ENCODE assay signal across 8 mouse cellular contexts in the genomic region with DNA sequence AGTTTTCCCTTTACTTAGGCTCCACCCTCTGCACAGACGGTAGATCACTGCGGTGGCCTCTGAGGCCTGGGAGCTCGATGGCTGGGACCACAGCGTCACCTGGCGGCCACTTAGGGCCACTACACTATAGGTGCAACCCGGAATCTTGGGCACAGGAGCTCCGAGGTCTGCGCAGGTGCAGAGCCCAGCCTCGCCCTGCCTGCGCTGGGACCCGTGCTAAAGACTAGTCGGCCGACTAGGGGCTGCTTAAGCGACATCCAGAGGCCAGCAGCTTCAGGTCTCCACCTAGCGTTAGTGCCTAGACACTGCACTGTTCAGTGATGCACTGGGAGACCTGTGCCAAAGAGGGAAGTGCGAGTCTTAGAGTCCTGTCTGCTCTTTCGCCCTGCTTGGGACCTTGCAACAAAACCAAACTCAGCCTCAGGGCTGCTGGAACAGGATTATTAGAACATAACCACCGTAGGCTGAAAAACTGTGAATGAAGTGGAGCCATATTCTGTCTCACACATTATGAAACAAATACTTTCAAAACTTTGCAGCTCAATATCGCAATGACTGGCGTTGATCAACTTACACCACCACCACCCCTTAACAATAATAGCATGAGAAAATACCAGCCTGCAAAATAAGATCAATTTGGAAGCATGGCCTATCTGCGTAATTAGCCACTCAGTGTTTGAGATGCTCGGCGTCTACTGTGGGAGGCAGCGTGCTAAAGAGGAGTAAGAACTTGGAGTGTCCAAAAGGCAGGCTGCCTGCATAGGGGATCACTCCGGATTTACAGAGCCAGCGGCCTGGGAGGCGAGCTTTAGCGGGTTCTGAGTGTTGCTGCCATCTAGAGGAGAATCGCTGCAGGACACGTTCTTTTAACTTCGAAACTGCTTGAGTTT. TPM values are rescaled to one million over a fixed set of nuclear protein-coding genes. Genes with fewer than 3 reads are reported as not detected.
A peak's percentile ranks its signal among the peaks of the same experiment; 100 is the strongest.
DNase-seq lines count a peak whose midpoint lies in the region; ATAC-seq and TF ChIP-seq lines count a peak whose summit lies in the region.

No protein-coding gene starts in this region.

- H3K4me1 ChIP-seq in hindbrain, postnatal 0 days (ENCODE audit: insufficient read depth, low read length), result no peaks in the 10 kb centered on the region

- H3K4me3 ChIP-seq in gastrocnemius, adult 2 months, result peak overlapping the region; percentile 72
- H3K4me3 ChIP-seq in hindbrain, postnatal 0 days (ENCODE audit: low read length), result peak overlapping the region; percentile 18
- H3K4me3 ChIP-seq in left cerebral cortex, adult 2 months, result peak overlapping the region; percentile 39

- H3K27ac ChIP-seq in gastrocnemius, adult 2 months, result peak overlapping the region; percentile 43
- peak overlapping the region; percentile 48; the same call in 1 of the 2 replicates for H3K27ac ChIP-seq in hindbrain, postnatal 0 days
- no peak overlapping the region for H3K27ac ChIP-seq in left cerebral cortex, adult 2 months

- H3K9me3 ChIP-seq in hindbrain, postnatal 0 days (ENCODE audit: low read length), result no peaks in the 10 kb centered on the region

- intact Hi-C loops in gastrocnemius, adult 2 months (cut with DNase I), result loop anchor here (5.0 to 10.0 kb wide), 2 partner anchors 54 to 201 kb away; partner anchors contain the start of gene Ptpre
- intact Hi-C loops in left cerebral cortex, adult 2 months (cut with DNase I), result loop anchor here (5.0 to 10.0 kb wide), 4 partner anchors 54 to 331 kb away; partner anchors contain the start of gene Ptpre

- peak; percentile 63 for DNase-seq in ZHBTc4 (ENCODE audit: low read depth, low spot score)
- DNase-seq in gastrocnemius, adult 2 months, result peak; percentile 82
- DNase-seq in hindbrain, postnatal 0 days (ENCODE audit: low spot score), result peak; percentile 93
- peak; percentile 80 for DNase-seq in left cerebral cortex, adult 2 months (ENCODE audit: extremely low spot score in 1 of 2, low spot score in 2 of 2)
- DNase-seq in right cerebral cortex, adult 2 months (ENCODE audit: low spot score in 2 of 2), result peak; percentile 86 to 89
- peak; percentile 54 for DNase-seq in urinary bladder, postnatal 10 days (ENCODE audit: low spot score)

- no peaks in the 10 kb centered on the region for H3K36me3 ChIP-seq in hindbrain, postnatal 0 days (ENCODE audit: insufficient read depth, low read length)

- H3K27me3 ChIP-seq in hindbrain, postnatal 0 days (ENCODE audit: insufficient read depth, low read length), result no peaks in the 10 kb centered on the region

- peak; percentile 94 for ATAC-seq in common myeloid progenitor, adult 5-6 weeks (replicated peaks; ENCODE audit: low read depth, poor library complexity, severe bottlenecking)
- ATAC-seq in hindbrain, postnatal 0 days, result peak; percentile 96
- ATAC-seq in megakaryocyte, adult 5-6 weeks (ENCODE audit: poor library complexity, severe bottlenecking), result peak; percentile 85

- 13% methylated on average over 31 of the region's 31 CpGs for WGBS in hindbrain, postnatal 0 days

- peak overlapping the region; percentile 52 for H3K4me2 ChIP-seq in hindbrain, postnatal 0 days (ENCODE audit: low read depth, low read length)

- H3K9ac ChIP-seq in hindbrain, postnatal 0 days (replicated peaks; ENCODE audit: low read length), result no peak overlapping the region

- TF ChIP-seq CTCF in gastrocnemius, adult 2 months (IDR thresholded peaks at IDR 0.05), result peak; percentile 98
- peak; percentile 97 for TF ChIP-seq CTCF in hindbrain, postnatal 0 days (IDR thresholded peaks at IDR 0.05; ENCODE audit: low read depth)
- TF ChIP-seq CTCF in left cerebral cortex, adult 2 months (IDR thresholded peaks at IDR 0.05), result peak; percentile 97

RNA-seq across cellular contexts. Expression of gene Mki67, which starts 19.8 kb away (rescaled TPM):
- total RNA-seq in common myeloid progenitor, adult 5-6 weeks (2017), result 396 and 444 TPM in 2 replicates
- under 1 TPM in 1 of 2 experiments, not detected in 1; 0.08 TPM for total RNA-seq in gastrocnemius, adult 2 months (2021)
- total RNA-seq in hindbrain, postnatal 0 days (2014; rRNA removed), result 17.5 and 29.4 TPM in 2 replicates
- 10.6 and 10.8 TPM in 2 replicates for polyA plus RNA-seq in hindbrain, postnatal 0 days (2015; fragmentation: Nextera tagmentation; extraction: Ambion mirVana)
- total RNA-seq in left cerebral cortex, adult 2 months (2021), result under 1 TPM; 0.35 to 0.41 TPM
- total RNA-seq in megakaryocyte, adult 5-6 weeks (2015), result 558 and 564 TPM in 2 replicates
- total RNA-seq in megakaryocyte, adult 5-6 weeks (2017), result 458 and 547 TPM in 2 replicates

Comparison
In these comparisons a context has a peak if more than half of its experiments do, and no peak if none do; other contexts are left out.
1. H3K4me3 ChIP-seq: peak in every context shown above with its lines; median percentile 72 in gastrocnemius, adult 2 months; 39 in left cerebral cortex, adult 2 months; 18 in hindbrain, postnatal 0 days.
2. RNA of gene Mki67, which starts 19.8 kb away (total RNA-seq): 458 to 564 TPM in megakaryocyte, adult 5-6 weeks, 396 to 444 TPM in common myeloid progenitor, adult 5-6 weeks and 17.5 to 29.4 TPM in hindbrain, postnatal 0 days; 0.35 to 0.41 TPM in left cerebral cortex, adult 2 months and 0.08 TPM in gastrocnemius, adult 2 months; every median in the first group is over 10 times any median in the second.
3. Peak in every context shown above with its lines, with median percentiles within 50 percentile points of each other: DNase-seq, ATAC-seq and CTCF ChIP-seq.